Mouse (Mus musculus) liver, embryonic 11.5 days (tissue): ENCODE results near the gene Acad10. TPM values are rescaled to one million over a fixed set of nuclear protein-coding genes. Genes with fewer than 3 reads are reported as not detected.
A peak's percentile ranks its signal among the peaks of the same experiment; 100 is the strongest.
"Not testable (repeated sequence)": the region's sequence is repeated elsewhere in the genome, so short reads cannot be mapped to it uniquely, and the experiment has no call there.

Experiments used
- ATAC-seq: fragments of 200-750 bp; cut with Nextera tagmentation; replicated peaks from 2 replicates; pipeline ENCODE4 v1.8.0; 2017; ENCODE audit warnings: moderate number of reproducible peaks, mild to moderate bottlenecking, moderate TSS enrichment, moderate library complexity; ENCODE audit not compliant: low FRiP score
- DNase-seq: peaks from one replicate; pipeline ENCODE4 v3.0.0-alpha.2; 2017; ENCODE audit warnings: low spot score
- H3K27ac ChIP-seq: fragments of 300-500 bp; sonication (generic); 2 replicates; pipeline ENCODE4 v1.5.1; 2014; ENCODE audit warnings: mild to moderate bottlenecking, low read depth, low read length, control low read depth
- H3K27me3 ChIP-seq: fragments of 300-500 bp; sonication (generic); replicated peaks from 2 replicates; pipeline ENCODE4 v1.6.1; 2014; ENCODE audit warnings: low read length, mixed read lengths; ENCODE audit not compliant: control insufficient read depth, insufficient read depth
- H3K36me3 ChIP-seq: fragments of 300-500 bp; sonication (generic); 2 replicates; pipeline ENCODE4 v1.6.1; 2014; ENCODE audit warnings: mild to moderate bottlenecking, low read length, moderate library complexity, mixed read lengths; ENCODE audit not compliant: control insufficient read depth, insufficient read depth
- H3K4me1 ChIP-seq: fragments of 300-500 bp; sonication (generic); replicated peaks from 2 replicates; pipeline ENCODE4 v1.6.1; 2014; ENCODE audit warnings: low read length, mixed read lengths; ENCODE audit not compliant: control insufficient read depth, insufficient read depth
- H3K4me2 ChIP-seq: fragments of 300-500 bp; sonication (generic); 2 replicates; pipeline ENCODE4 v1.6.1; 2014; ENCODE audit warnings: mild to moderate bottlenecking, control low read depth, moderate library complexity
- H3K4me3 ChIP-seq: fragments of 300-500 bp; sonication (generic); 2 replicates; pipeline ENCODE4 v1.5.1; 2014; ENCODE audit warnings: low read depth, low read length, control low read depth
- H3K9ac ChIP-seq: fragments of 300-500 bp; sonication (generic); 2 replicates; pipeline ENCODE4 v1.6.1; 2014; ENCODE audit warnings: low read depth, low read length, control low read depth
- H3K9me3 ChIP-seq: fragments of 300-500 bp; sonication (generic); 2 replicates; pipeline ENCODE4 v1.6.1; 2016; ENCODE audit warnings: low read length, inconsistent platforms, mixed read lengths; ENCODE audit not compliant: control insufficient read depth
- WGBS: fragments of 180-500 bp; shearing (Covaris S2); extraction: QIAGEN DNeasy Blood & Tissue Kit; methylation state at CpG from one replicate; pipeline ENCODE4 v1.1.7; 2014; 5-methylcytosine and 5-hydroxymethylcytosine counted together
- polyA plus RNA-seq: library from polyadenylated mRNA; unstranded; fragments of >200 nt; fragmentation: Nextera tagmentation; extraction: Ambion mirVana; gene quantifications from 2 replicates; pipeline ENCODE4 v1.2.1, GENCODE M21; 2014

Acad10 gene
- polyA plus RNA-seq, 1 experiment from 2014 or later = 2.7 TPM

DNA sequence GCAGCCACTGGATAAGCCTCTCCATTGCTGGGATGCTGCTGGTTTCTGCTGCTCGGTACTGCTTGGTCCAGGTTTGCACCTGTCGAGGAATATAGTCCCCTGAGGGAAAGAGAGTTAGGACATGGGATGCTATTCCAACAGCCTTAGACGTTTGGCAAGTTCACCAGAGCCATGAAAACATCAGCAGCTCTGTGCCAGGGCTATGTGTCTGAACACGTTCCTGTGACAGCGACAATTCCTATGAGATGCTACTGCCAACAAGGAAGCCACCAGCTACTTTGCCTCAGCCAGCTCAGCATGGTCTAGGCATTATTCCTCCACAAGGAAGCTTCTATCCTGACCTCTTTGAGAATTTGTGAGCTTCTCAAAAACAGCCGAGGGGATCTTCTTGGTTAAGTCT lies 23.0 kb downstream of the Acad10 start:
- Histone ChIP-seq H3K9ac (no peak overlapping the region), H3K4me2 (no peak overlapping the region), H3K9me3 (no peaks in the 10 kb centered on the region), H3K36me3 (no peaks in the 10 kb centered on the region), H3K4me1 (no peaks in the 10 kb centered on the region), H3K27ac (no peak overlapping the region), H3K4me3 (no peak overlapping the region), H3K27me3 (no peaks in the 10 kb centered on the region)
- DNase-seq = no peak
- WGBS = 78% methylated on average over 6 of the region's 6 CpGs
- ATAC-seq = no peak

DNA sequence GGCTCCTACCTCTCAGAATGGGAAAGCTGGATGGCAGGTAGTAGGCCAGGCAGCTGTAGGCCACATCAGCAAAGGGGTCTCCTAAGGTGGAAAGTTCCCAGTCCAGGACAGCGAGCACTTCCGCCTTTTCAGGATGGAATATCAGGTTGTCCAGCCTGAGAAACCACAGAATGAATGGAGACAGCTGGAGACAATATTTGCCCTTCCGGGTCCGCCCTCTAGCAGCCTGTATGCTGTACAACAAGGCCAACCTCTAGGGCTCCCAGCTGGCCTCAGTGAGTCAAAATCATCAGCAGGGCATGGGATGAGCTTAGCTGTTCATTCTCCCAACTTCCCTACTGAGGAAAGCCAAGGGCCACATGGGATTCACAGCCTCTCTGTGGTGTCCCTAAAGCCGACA lies 25.6 kb downstream of the Acad10 start:
- Histone ChIP-seq H3K4me1 (no peaks in the 10 kb centered on the region), H3K9me3 (no peaks in the 10 kb centered on the region), H3K36me3 (no peaks in the 10 kb centered on the region), H3K27me3 (no peaks in the 10 kb centered on the region), H3K4me2 (no peak overlapping the region), H3K4me3 (no peak overlapping the region), H3K27ac (no peak overlapping the region), H3K9ac (no peak overlapping the region)
- ATAC-seq = no peak
- WGBS = 80% methylated on average over 5 of the region's 5 CpGs
- DNase-seq = no peak

DNA sequence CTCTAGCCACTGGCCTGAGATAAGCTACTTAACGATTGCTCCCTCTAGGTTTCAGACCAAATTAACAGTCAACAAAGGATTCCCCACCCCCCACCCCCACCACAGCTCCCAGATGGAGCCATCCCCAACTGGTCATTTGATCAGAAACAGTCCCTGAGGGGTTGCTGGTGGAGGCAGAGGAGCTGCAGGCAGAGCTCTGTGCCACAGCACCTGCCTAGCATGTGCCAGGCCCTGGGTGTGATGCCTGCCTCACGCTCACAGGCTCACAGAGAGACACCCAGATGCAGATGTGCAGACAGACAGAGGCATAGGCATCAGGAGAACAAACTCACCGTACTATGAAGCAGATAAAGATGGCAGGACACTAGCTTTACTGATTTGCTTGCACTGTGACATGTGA lies 27.5 kb downstream of the Acad10 start:
- 38% methylated on average over 3 of the region's 3 CpGs for whole genome bisulfite sequencing
- no peaks in the 10 kb centered on the region for H3K27me3 ChIP-seq
- no peak for ATAC-seq

DNA sequence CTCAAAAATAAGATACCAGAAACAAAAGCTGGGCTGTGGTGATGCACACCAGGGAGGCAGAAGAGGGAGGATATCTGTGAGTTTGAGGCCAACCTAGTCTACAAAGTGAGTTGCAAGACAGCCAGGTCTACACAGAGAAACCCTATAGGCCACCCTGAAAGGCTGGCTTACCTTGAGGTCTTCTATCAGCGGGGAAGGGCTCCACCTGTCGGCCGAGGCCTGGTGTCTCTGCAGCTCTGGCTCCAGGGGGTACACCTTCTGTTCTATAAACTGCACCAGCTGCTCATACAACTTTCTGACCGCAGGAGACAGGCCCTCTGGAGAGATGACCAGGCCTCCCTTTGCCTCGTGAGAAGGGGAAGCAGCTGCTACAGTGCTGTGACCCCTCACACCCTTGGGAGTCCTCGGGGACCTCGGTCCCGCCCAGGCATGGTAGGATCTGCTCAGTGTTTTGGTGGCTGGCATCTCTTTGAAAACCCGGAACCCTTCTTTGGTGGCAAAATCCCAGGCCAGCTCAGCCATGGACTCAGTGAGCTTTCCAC lies 29.1 kb downstream of the Acad10 start:
- not testable (repeated sequence) for ATAC-seq, H3K4me1 ChIP-seq, H3K27ac ChIP-seq, H3K36me3 ChIP-seq, H3K27me3 ChIP-seq, DNase-seq, H3K9me3 ChIP-seq, H3K4me2 ChIP-seq, H3K9ac ChIP-seq, H3K4me3 ChIP-seq
- WGBS = 62% methylated on average over 9 of the region's 9 CpGs

More for the DNA sequence above, 27.5 kb downstream of the Acad10 start:
- Histone ChIP-seq H3K4me2 (no peak overlapping the region), H3K36me3 (no peaks in the 10 kb centered on the region), H3K4me3 (no peak overlapping the region), H3K9ac (no peak overlapping the region), H3K27ac (no peak overlapping the region), H3K4me1 (no peaks in the 10 kb centered on the region), H3K9me3 (no peaks in the 10 kb centered on the region)
- DNase-seq = no peak

- Histone ChIP-seq H3K36me3 (no peaks in the 10 kb centered on the region), H3K4me2 (no peak overlapping the region), H3K27ac (no peak overlapping the region), H3K9ac (no peak overlapping the region), H3K4me1 (no peaks in the 10 kb centered on the region), H3K9me3 (no peaks in the 10 kb centered on the region), H3K27me3 (no peaks in the 10 kb centered on the region), H3K4me3 (no peak overlapping the region)
- WGBS = 0% methylated on average over 1 of the region's 1 CpGs
- no peak for ATAC-seq
- DNase-seq = peak; percentile 61
These were observed 32.4 kb downstream of the Acad10 start for GRCm38 (mm10) chr5:121627871-121628270.

- H3K4me3 ChIP-seq = no peak overlapping the region
These were observed 37.1 kb downstream of the Acad10 start for GRCm38 (mm10) chr5:121623241-121623640.

DNA sequence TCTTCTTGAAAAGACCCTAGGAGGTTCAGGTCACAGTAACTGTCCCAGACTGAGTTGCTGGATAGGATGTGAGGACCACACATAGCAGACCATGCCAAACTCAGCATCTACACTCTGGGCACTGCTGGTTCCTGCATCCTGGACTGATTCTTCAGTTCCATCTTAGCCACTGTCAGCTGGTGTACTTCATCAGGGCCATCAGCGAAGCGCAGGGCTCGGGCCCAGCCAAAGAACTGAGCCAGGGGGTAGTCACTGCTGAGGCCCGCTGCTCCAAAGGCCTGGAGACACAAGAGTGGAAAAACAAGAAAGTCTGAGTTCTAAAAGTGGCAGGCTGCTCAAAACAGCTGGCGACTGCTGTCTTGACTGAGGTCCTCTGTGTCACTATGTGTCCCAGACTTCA lies 39.2 kb downstream of the Acad10 start:
- DNase-seq (no peak), ATAC-seq (no peak)
- Histone ChIP-seq H3K36me3 (no peaks in the 10 kb centered on the region), H3K27ac (no peak overlapping the region), H3K9ac (no peak overlapping the region), H3K27me3 (no peaks in the 10 kb centered on the region), H3K4me3 (no peak overlapping the region), H3K4me2 (no peak overlapping the region), H3K9me3 (no peaks in the 10 kb centered on the region), H3K4me1 (peaks cover 4% of the 10 kb centered on the region; the same call in 1 of the 2 replicates)
- 94% methylated on average over 5 of the region's 5 CpGs for WGBS

More at GRCm38 (mm10) chr5:121623241-121623640, 37.1 kb downstream of the Acad10 start:
- Histone ChIP-seq H3K9me3 (no peaks in the 10 kb centered on the region), H3K27ac (no peak overlapping the region), H3K27me3 (no peaks in the 10 kb centered on the region), H3K4me2 (no peak overlapping the region), H3K4me1 (peaks cover 4% of the 10 kb centered on the region; the same call in 1 of the 2 replicates), H3K36me3 (no peaks in the 10 kb centered on the region), H3K9ac (no peak overlapping the region)
- no peak for ATAC-seq
- 90% methylated on average over 3 of the region's 3 CpGs for WGBS
- DNase-seq = no peak

GRCm38 (mm10) chr5:121618592-121619513 lies 41.5 kb downstream of the Acad10 start, which contains the start of gene Acad12:
Acad12 (minus strand) TSS chr5:121618938.
- 1% methylated on average over 54 of the region's 58 CpGs for WGBS
- ATAC-seq (peak; percentile 84), DNase-seq (peak; percentile 90)
- H3K27me3 ChIP-seq = no peaks in the 10 kb centered on the region
- H3K9ac ChIP-seq = peak within 1 kb of the TSS; percentile 89
- peak within 1 kb of the TSS; percentile 89 for H3K4me2 ChIP-seq
- no peaks in the 10 kb centered on the region for H3K36me3 ChIP-seq
- peak within 1 kb of the TSS; percentile 62 for H3K27ac ChIP-seq
- peak within 1 kb of the TSS; percentile 85 for H3K4me3 ChIP-seq
- H3K4me1 ChIP-seq = peaks cover 4% of the 10 kb centered on the region; the same call in 1 of the 2 replicates
- no peaks in the 10 kb centered on the region for H3K9me3 ChIP-seq
